Mouse (Mus musculus) olfactory bulb, adult 2 months (tissue): ENCODE measurements around the gene Phf24.

Source experiments
- CTCF ChIP-seq: fragments of 200-500 bp; IDR thresholded peaks from 2 replicates; pipeline ENCODE4 v1.5.1; 2012; ENCODE audit warnings: low read depth, mild to moderate bottlenecking, low read length, moderate library complexity; ENCODE audit not compliant: insufficient read depth
- POLR2A ChIP-seq: fragments of 200-500 bp; IDR thresholded peaks from 2 replicates; pipeline ENCODE4 v1.6.1; 2012; ENCODE audit warnings: mild to moderate bottlenecking, low read depth, low read length, moderate library complexity; ENCODE audit not compliant: insufficient read depth

DNA sequence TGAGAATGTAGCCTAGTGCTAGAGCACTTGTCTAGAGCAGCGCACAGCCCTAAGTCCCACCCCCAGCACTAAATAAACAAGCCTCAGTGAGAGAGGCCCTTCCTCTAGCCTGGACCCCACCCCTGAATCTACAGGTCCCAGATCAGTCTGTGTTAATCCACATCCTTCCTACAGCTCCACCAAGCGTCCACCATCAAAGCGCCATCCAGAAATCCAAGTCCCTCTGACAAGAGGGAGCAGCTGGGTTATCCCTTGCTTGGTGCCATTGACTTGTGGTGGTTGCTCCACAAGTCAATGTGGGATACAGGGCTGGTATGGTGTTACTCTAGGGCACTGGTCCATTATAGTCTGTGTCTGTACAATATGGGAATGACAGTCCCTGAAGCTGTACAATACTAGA lies 38.7 kb downstream of the Phf24 start:
- TF ChIP-seq CTCF (no peak), POLR2A (no peak)
